Mouse (Mus musculus) small intestine, adult 2 months (tissue): ENCODE results near the gene Urb1. TPM values are rescaled to one million over a fixed set of nuclear protein-coding genes. Genes with fewer than 3 reads are reported as not detected.

Experiments used
- H3K27ac ChIP-seq: fragments of 200-500 bp; 2 replicates; pipeline ENCODE4 v1.5.1; 2012; ENCODE audit warnings: low read depth, low read length, control low read depth, inconsistent platforms; ENCODE audit not compliant: insufficient read depth
- H3K27me3 ChIP-seq: fragments of 200-500 bp; 2 replicates; pipeline ENCODE4 v1.6.1; 2012; ENCODE audit warnings: mild to moderate bottlenecking, moderate library complexity, low read length, inconsistent platforms; ENCODE audit not compliant: control insufficient read depth, insufficient read depth
- H3K36me3 ChIP-seq: fragments of 200-500 bp; 2 replicates; pipeline ENCODE4 v1.6.1; 2012; ENCODE audit warnings: mild to moderate bottlenecking, low read length, control low read depth, inconsistent platforms; ENCODE audit not compliant: control insufficient read depth, insufficient read depth
- H3K4me1 ChIP-seq: fragments of 200-500 bp; 2 replicates; pipeline ENCODE4 v1.6.1; 2012; ENCODE audit warnings: low read length, inconsistent platforms, mixed read lengths; ENCODE audit not compliant: control insufficient read depth, insufficient read depth, insufficient read length
- H3K4me3 ChIP-seq: fragments of 200-500 bp; 2 replicates; pipeline ENCODE4 v1.5.1; 2012; ENCODE audit warnings: low read depth, mild to moderate bottlenecking, control low read depth, inconsistent platforms, low read length, moderate library complexity
- CTCF ChIP-seq: fragments of 200-500 bp; IDR thresholded peaks from 2 replicates; pipeline ENCODE4 v1.5.1; 2012; ENCODE audit warnings: low read depth, mild to moderate bottlenecking, control low read depth, inconsistent platforms, low read length, moderate library complexity, mixed read lengths; ENCODE audit not compliant: insufficient replicate concordance, insufficient read length; ENCODE audit errors: extremely low read depth
- POLR2A ChIP-seq: fragments of 200-500 bp; IDR thresholded peaks from 2 replicates; pipeline ENCODE4 v1.6.1; 2012; ENCODE audit warnings: low read depth, mild to moderate bottlenecking, control low read depth, inconsistent platforms, low read length, moderate library complexity
- WGBS: fragments of 180-500 bp; shearing (Covaris S2); methylation state at CpG from one replicate; pipeline ENCODE4 v1.1.7; 2018; 5-methylcytosine and 5-hydroxymethylcytosine counted together
- polyA plus RNA-seq: library from polyadenylated mRNA; depleted of rRNA; stranded (reverse); fragments of >200 nt; gene quantifications from 2 replicates; pipeline ENCODE4 v1.2.3, GENCODE M21; 2012

The Urb1 gene
- polyA plus RNA-seq, 1 experiment, result 1.9 TPM

DNA sequence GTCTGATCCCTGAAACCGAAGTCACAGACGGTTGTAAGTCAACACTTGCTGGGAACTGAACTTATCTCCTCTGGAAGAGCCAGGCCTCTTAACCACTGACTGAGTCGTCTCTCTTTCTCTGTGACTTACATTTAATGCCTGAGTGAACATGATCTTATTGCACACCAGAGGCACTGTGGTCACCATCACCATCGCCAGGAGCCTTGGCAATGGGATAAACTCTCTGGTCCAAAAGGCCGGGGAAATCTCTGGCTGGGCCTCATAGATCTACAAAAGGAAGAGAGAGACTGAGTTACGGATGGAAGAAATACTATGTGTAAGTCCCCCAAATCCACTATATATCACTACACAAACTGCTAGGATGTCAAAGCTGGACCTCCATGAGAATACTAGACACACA lies 19.3 kb downstream of the Urb1 start:
- WGBS, result 90% methylated on average over 6 of the region's 6 CpGs
- peaks cover 39% of the 10 kb centered on the region for H3K36me3 ChIP-seq
- no peak for TF ChIP-seq CTCF
- no peak for TF ChIP-seq POLR2A
- no peak overlapping the region for H3K27ac ChIP-seq
- H3K4me3 ChIP-seq, result no peak overlapping the region
- no peaks in the 10 kb centered on the region; the same call in 1 of the 2 replicates for H3K4me1 ChIP-seq
- H3K27me3 ChIP-seq, result no peaks in the 10 kb centered on the region

- H3K36me3 ChIP-seq, result peaks cover 43% of the 10 kb centered on the region
- 81% methylated on average over 6 of the region's 6 CpGs for WGBS
- H3K4me3 ChIP-seq, result no peak overlapping the region
- TF ChIP-seq POLR2A (no peak), CTCF (no peak)
- no peaks in the 10 kb centered on the region for H3K27me3 ChIP-seq
- H3K27ac ChIP-seq, result no peak overlapping the region
- H3K4me1 ChIP-seq, result no peaks in the 10 kb centered on the region; the same call in 1 of the 2 replicates
These were observed 21.6 kb downstream of the Urb1 start for GRCm38 (mm10) chr16:90788580-90788979.

DNA sequence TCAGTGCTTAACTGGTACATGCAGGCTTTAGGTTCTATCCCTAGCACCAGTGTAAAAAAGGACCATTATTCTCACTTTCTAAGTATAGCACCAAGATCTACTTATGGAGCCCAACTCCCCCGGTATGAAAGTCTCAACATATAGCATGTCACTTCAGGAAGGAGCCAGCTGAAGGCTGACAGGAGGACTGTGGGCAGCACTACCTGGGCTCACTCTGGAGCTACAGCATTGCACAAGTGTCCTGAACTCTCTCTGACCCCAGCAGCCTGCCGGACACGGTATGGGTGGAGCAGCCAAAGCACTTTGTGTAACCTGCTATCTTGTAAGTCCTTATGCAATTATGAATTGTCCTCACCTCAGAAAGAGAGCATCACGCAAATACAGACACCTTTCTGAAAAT lies 25.0 kb downstream of the Urb1 start:
- H3K27ac ChIP-seq, result no peak overlapping the region
- 62% methylated on average over 4 of the region's 4 CpGs for WGBS
- peaks cover 37% of the 10 kb centered on the region for H3K36me3 ChIP-seq
- H3K4me1 ChIP-seq, result no peaks in the 10 kb centered on the region
- no peaks in the 10 kb centered on the region for H3K27me3 ChIP-seq
- H3K4me3 ChIP-seq, result no peak overlapping the region
- TF ChIP-seq POLR2A (no peak), CTCF (no peak)

- WGBS, result 89% methylated on average over 11 of the region's 11 CpGs
These were observed 26.9 kb downstream of the Urb1 start for GRCm38 (mm10) chr16:90783302-90783701.

GRCm38 (mm10) chr16:90779783-90780182 lies 30.4 kb downstream of the Urb1 start:
- H3K27ac ChIP-seq, result no peak overlapping the region
- no peaks in the 10 kb centered on the region for H3K4me1 ChIP-seq
- H3K36me3 ChIP-seq, result peaks cover 27% of the 10 kb centered on the region
- TF ChIP-seq POLR2A (no peak), CTCF (no peak)
- 47% methylated on average over 11 of the region's 11 CpGs for WGBS
- H3K27me3 ChIP-seq, result no peaks in the 10 kb centered on the region
- no peak overlapping the region for H3K4me3 ChIP-seq

More at GRCm38 (mm10) chr16:90783302-90783701, 26.9 kb downstream of the Urb1 start:
- Histone ChIP-seq H3K4me3 (no peak overlapping the region), H3K4me1 (no peaks in the 10 kb centered on the region), H3K27me3 (no peaks in the 10 kb centered on the region), H3K27ac (no peak overlapping the region), H3K36me3 (peaks cover 37% of the 10 kb centered on the region)
- TF ChIP-seq CTCF (no peak), POLR2A (no peak)

DNA sequence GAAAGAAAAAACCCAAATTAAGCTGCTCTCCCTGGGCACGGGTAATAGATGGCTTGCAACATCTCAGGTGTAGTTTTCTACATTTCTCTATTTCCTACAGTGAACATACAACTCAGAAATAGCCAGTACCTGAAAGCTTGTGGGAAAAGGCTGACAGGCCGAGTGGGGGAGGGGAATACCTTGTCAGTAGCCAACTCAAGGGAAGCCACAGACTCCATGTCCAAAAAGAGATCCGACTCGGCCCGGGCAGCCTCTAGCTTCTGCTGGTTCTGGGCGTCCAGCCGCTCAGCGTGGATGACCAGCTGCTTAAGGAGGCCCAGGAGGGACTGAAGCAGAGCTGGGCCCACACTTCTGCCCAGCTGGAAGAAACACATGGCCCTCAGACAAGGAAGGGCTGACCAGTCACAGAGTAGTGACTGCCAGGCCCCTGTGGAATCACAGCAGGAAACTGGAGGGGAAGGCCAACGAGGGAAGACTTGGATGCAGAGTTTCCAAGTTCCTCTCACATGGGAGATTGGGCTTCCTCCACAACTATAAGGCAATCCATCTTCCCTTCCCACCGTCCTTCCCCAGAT lies 34.2 kb downstream of the Urb1 start:
- H3K27ac ChIP-seq, result no peak overlapping the region
- 82% methylated on average over 10 of the region's 10 CpGs for WGBS
- TF ChIP-seq CTCF (no peak), POLR2A (no peak)
- no peak overlapping the region for H3K4me3 ChIP-seq
- no peaks in the 10 kb centered on the region for H3K4me1 ChIP-seq
- H3K36me3 ChIP-seq, result peaks cover 39% of the 10 kb centered on the region
- H3K27me3 ChIP-seq, result no peaks in the 10 kb centered on the region

- Histone ChIP-seq H3K4me3 (no peak overlapping the region), H3K4me1 (no peaks in the 10 kb centered on the region), H3K27ac (no peak overlapping the region), H3K27me3 (no peaks in the 10 kb centered on the region), H3K36me3 (peaks cover 38% of the 10 kb centered on the region)
- WGBS, result 87% methylated on average over 6 of the region's 6 CpGs
- TF ChIP-seq POLR2A, result no peak
- TF ChIP-seq CTCF, result no peak
These were observed 35.6 kb downstream of the Urb1 start for GRCm38 (mm10) chr16:90774646-90775045.
